Mouse (Mus musculus) hindbrain, postnatal 0 days (tissue): Measurements from ENCODE around the gene Nphs2. TPM values are rescaled to one million over a fixed set of nuclear protein-coding genes. Genes with fewer than 3 reads are reported as not detected.

Experiments used
- ATAC-seq: fragments of 200-750 bp; cut with Nextera tagmentation; 2 replicates; pipeline ENCODE4 v1.8.0; 2017; ENCODE audit warnings: mild to moderate bottlenecking, moderate TSS enrichment, moderate library complexity
- DNase-seq: peaks from one replicate; pipeline ENCODE4 v3.0.0-alpha.2; 2015; ENCODE audit warnings: low spot score
- H3K27ac ChIP-seq: fragments of 300-500 bp; sonication (generic); 2 replicates; pipeline ENCODE4 v1.5.1; 2014; ENCODE audit warnings: mild to moderate bottlenecking
- H3K27me3 ChIP-seq: fragments of 300-500 bp; sonication (generic); 2 replicates; pipeline ENCODE4 v1.6.1; 2014; ENCODE audit warnings: low read length, mixed read lengths; ENCODE audit not compliant: insufficient read depth
- H3K36me3 ChIP-seq: fragments of 300-500 bp; sonication (generic); 2 replicates; pipeline ENCODE4 v1.6.1; 2014; ENCODE audit warnings: low read length, mixed read lengths; ENCODE audit not compliant: insufficient read depth
- H3K4me1 ChIP-seq: fragments of 300-500 bp; sonication (generic); 2 replicates; pipeline ENCODE4 v1.6.1; 2014; ENCODE audit warnings: antibody characterized with exemption, low read length, mixed read lengths; ENCODE audit not compliant: insufficient read depth
- H3K4me2 ChIP-seq: fragments of 300-500 bp; sonication (generic); 2 replicates; pipeline ENCODE4 v1.6.1; 2014; ENCODE audit warnings: low read depth, mild to moderate bottlenecking, low read length, moderate library complexity, mixed read lengths
- H3K4me3 ChIP-seq: fragments of 300-500 bp; sonication (generic); 2 replicates; pipeline ENCODE4 v1.5.1; 2014; ENCODE audit warnings: low read length
- H3K9ac ChIP-seq: fragments of 300-500 bp; sonication (generic); replicated peaks from 2 replicates; pipeline ENCODE4 v1.6.1; 2014; ENCODE audit warnings: mild to moderate bottlenecking, low read length, moderate library complexity, mixed read lengths
- H3K9me3 ChIP-seq: fragments of 300-500 bp; sonication (generic); 2 replicates; pipeline ENCODE4 v1.6.1; 2016; ENCODE audit warnings: low read length, mixed read lengths
- CTCF ChIP-seq: IDR thresholded peaks from 2 replicates; pipeline ENCODE4 v1.5.1; 2016; ENCODE audit warnings: antibody characterized with exemption, control low read depth, low read depth
- WGBS: fragments of 180-500 bp; shearing (Covaris S2); extraction: QIAGEN DNeasy Blood & Tissue Kit; methylation state at CpG from one replicate; pipeline ENCODE4 v1.1.7; 2014; 5-methylcytosine and 5-hydroxymethylcytosine counted together
- polyA plus RNA-seq: library from polyadenylated mRNA; unstranded; fragments of >200 nt; fragmentation: Nextera tagmentation; extraction: Ambion mirVana; gene quantifications from 2 replicates; pipeline ENCODE4 v1.2.1, GENCODE M21; 2015
- total RNA-seq: library from RNA; depleted of rRNA; stranded (reverse); fragments of >200 nt; gene quantifications from 2 replicates; pipeline ENCODE4 v1.2.3, GENCODE M21; 2014; rRNA removed

The Nphs2 gene
- total and polyA plus RNA-seq, 2 experiments from 2014 or later: 0.31 to 0.64 TPM

DNA sequence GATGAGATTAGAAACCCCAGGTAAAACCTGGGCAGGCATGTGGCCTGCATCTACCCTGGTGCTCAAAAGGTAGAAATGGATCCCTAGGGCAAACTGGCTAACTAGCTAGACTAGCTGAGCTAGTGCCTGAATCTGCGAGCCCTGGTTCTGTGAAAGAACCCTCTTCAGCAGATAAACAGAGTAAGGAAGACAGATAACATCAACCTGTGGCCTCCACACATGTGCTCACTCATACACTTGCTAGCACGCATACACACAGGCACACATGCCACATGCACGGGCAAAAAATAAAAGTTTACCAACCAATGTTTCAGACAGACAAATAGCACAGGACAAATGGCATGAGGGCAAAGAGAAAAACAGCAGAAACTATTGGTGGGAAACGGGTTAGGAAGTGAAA lies 39.9 kb downstream of the Nphs2 start:
- ATAC-seq: no peak
- Histone ChIP-seq H3K4me3 (no peak overlapping the region), H3K4me1 (no peaks in the 10 kb centered on the region), H3K9me3 (no peaks in the 10 kb centered on the region), H3K27me3 (no peaks in the 10 kb centered on the region), H3K36me3 (no peaks in the 10 kb centered on the region), H3K27ac (no peak overlapping the region), H3K9ac (no peak overlapping the region), H3K4me2 (no peak overlapping the region)
- WGBS: 88% methylated on average over 4 of the region's 4 CpGs
- no peak for DNase-seq
- TF ChIP-seq CTCF: no peak

DNA sequence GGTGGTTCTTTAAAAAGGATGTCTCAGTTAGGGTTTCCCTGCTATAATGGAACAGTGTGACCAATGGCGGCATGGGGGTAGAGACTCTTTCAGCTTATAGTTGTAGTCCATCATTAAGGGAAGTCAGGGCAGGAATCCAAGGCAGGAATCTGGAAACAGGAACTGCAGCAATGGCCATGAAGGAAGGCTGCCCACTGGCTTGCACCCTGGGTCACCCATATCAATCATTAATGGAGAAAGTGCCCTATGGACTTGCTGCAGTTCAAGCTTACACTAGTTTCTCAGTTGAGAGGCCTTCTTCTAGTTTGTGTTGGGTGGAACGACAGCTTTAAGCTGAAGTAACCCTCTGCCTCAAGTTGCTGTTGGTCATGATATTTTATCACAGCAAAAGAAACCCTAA lies 41.9 kb downstream of the Nphs2 start:
- ATAC-seq: no peak
- H3K27ac ChIP-seq: no peak overlapping the region
- H3K27me3 ChIP-seq: no peaks in the 10 kb centered on the region
- 93% methylated on average over 2 of the region's 2 CpGs for WGBS
- no peak overlapping the region for H3K9ac ChIP-seq
- H3K9me3 ChIP-seq: no peaks in the 10 kb centered on the region
- no peak overlapping the region for H3K4me2 ChIP-seq
- H3K4me3 ChIP-seq: no peak overlapping the region
- no peak for TF ChIP-seq CTCF
- H3K36me3 ChIP-seq: no peaks in the 10 kb centered on the region
- no peaks in the 10 kb centered on the region for H3K4me1 ChIP-seq
- no peak for DNase-seq

DNA sequence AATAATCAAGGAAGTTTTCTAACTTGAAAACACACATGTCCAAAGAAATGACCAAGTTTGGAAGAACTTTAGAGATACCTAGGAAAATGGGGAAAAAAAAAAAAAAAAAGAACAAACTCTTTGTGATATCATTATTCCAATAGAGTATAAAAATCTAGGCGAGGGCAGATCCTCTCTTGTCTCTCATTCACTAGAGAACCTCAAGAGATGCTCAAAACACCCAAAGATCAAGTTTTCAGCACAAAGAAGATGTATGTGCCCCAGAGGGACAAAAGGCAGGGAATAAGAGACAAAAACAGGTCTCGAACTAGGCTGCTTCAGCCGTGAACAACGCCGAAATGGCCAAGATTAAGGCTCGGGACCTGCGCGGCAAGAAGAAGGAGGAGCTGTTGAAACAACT lies 55.2 kb downstream of the Nphs2 start, which contains the start of gene Gm2000:
TSS of gene Gm2000 (plus strand) at position 301 of the 400 bp plus-strand sequence.
- Histone ChIP-seq H3K9ac (no peak within 1 kb of the TSS), H3K4me2 (no peak within 1 kb of the TSS), H3K4me1 (no peaks in the 10 kb centered on the region), H3K27ac (no peak within 1 kb of the TSS), H3K9me3 (peaks cover 4% of the 10 kb centered on the region; the same call in 1 of the 2 replicates), H3K4me3 (no peak within 1 kb of the TSS), H3K27me3 (no peaks in the 10 kb centered on the region), H3K36me3 (no peaks in the 10 kb centered on the region)
- 89% methylated on average over 8 of the region's 8 CpGs for WGBS
- no peak for ATAC-seq
- TF ChIP-seq CTCF: no peak
- DNase-seq: no peak

Other genes with a start within 250 kb of the Nphs2 start
- gene Fam163a, start 105.7 kb upstream of the Nphs2 start, total RNA-seq: 3.7 and 5.2 TPM in 2 replicates
- 3.4 and 3.5 TPM in 2 replicates for gene Fam163a, start 105.7 kb upstream of the Nphs2 start, polyA plus RNA-seq
- gene Tdrd5, start 7.1 kb upstream of the Nphs2 start, total RNA-seq: 0.93 and 1.5 TPM in 2 replicates
- 1.0 and 1.3 TPM in 2 replicates for gene Tdrd5, start 7.1 kb upstream of the Nphs2 start, polyA plus RNA-seq
- 585 and 612 TPM in 2 replicates for gene Gm2000, start 55.3 kb downstream of the Nphs2 start, total RNA-seq
- gene Gm2000, start 55.3 kb downstream of the Nphs2 start, polyA plus RNA-seq: 468 and 472 TPM in 2 replicates
- 0.16 TPM in 1 of 2 replicates, not detected in the other for gene Axdnd1, start 110.4 kb downstream of the Nphs2 start, total RNA-seq
- 0.33 and 0.40 TPM in 2 replicates for gene Axdnd1, start 110.4 kb downstream of the Nphs2 start, polyA plus RNA-seq
- 35.8 and 63.9 TPM in 2 replicates for gene Soat1, start 163.6 kb downstream of the Nphs2 start, total RNA-seq
- 11.1 and 16.2 TPM in 2 replicates for gene Soat1, start 163.6 kb downstream of the Nphs2 start, polyA plus RNA-seq
- 11.8 and 13.4 TPM in 2 replicates for gene Gm10031, start 213.3 kb downstream of the Nphs2 start, total RNA-seq
- 0.40 and 0.44 TPM in 2 replicates for gene Gm10031, start 213.3 kb downstream of the Nphs2 start, polyA plus RNA-seq
- gene Abl2, start 248.1 kb downstream of the Nphs2 start, total RNA-seq: 27.1 and 32.9 TPM in 2 replicates
- 4.4 and 4.5 TPM in 2 replicates for gene Abl2, start 248.1 kb downstream of the Nphs2 start, polyA plus RNA-seq